ENCODE assay signal across 17 mouse cellular contexts in genomic region chr3:21086426-21086825, GRCm38 (mm10).
"Had no signal": no experiment of that assay in that cellular context is flagged by ENCODE, and none has a peak within 500 bp of the region (broad histone marks: within the 10 kb centered on the region; RNA-seq: fewer than 3 reads in every experiment).

No protein-coding gene starts in this region.

- ATAC-seq: hindbrain, postnatal 0 days; intestine, embryonic 16.5 days; liver, embryonic 12.5 days had no signal

- DNase-seq: gastrocnemius, postnatal 14 days; gastrocnemius, postnatal 36 days; heart, adult 11 months; heart, adult 2 months; heart, postnatal 14 days; heart, postnatal 36 days; kidney, adult 11 months; kidney, adult 2 months; kidney, adult 9 months; kidney, postnatal 14 days; kidney, postnatal 36 days; layer of hippocampus, adult 9-11 months; layer of hippocampus, postnatal 36 days; left cerebral cortex, postnatal 4 days had no signal
